Mouse (Mus musculus): ENCODE measurements around the gene 5730507C01Rik. TPM values are rescaled to one million over a fixed set of nuclear protein-coding genes. Genes with fewer than 3 reads are reported as not detected.

5730507C01Rik gene
- not detected for polyA plus RNA-seq (2017; shearing (Covaris generic))

DNA sequence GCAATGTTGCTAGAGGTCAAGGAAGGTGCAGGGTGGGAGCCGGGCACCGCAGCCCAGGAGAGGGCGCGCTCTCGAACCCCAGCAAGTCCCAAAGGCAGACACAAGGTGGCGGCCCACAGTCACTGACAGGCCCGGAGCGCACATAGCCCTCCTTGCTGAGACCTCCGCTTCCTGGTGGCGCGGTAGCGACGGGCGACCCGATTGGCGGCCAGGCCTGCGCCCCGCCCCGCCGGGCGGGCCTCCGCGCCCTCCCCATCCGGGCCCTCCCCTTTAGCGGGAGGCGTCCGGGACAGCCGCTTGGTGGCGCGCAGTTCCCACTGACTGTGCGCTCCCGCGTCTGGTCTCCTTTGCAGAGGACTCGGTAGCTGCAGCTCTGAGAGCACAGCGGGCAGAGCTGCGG lies at the start of gene 5730507C01Rik:
Gene 5730507C01Rik (plus strand): TSS at position 340 of the 400 bp plus-strand sequence.

All from naive thymus-derived CD4-positive, alpha-beta T cell, adult 5 months (primary cell).